Mouse (Mus musculus) megakaryocyte, embryonic 14.5 days (primary cell): ENCODE measurements around the gene Tmem150c. TPM values are rescaled to one million over a fixed set of nuclear protein-coding genes. Genes with fewer than 3 reads are reported as not detected.

Experiments used
- H3K27me3 ChIP-seq: replicated peaks from 2 replicates; pipeline ENCODE3; 2012; ENCODE audit warnings: inconsistent platforms
- H3K36me3 ChIP-seq: replicated peaks from 2 replicates; pipeline ENCODE3; 2012; ENCODE audit warnings: low read length, inconsistent platforms, mixed read lengths
- H3K4me1 ChIP-seq: 2 replicates; pipeline ENCODE4 v1.6.1; 2012; ENCODE audit warnings: inconsistent platforms
- H3K4me3 ChIP-seq: replicated peaks from 2 replicates; pipeline ENCODE3; 2012; ENCODE audit warnings: moderate library complexity, mild to moderate bottlenecking, inconsistent platforms
- H3K9me3 ChIP-seq: 2 replicates; pipeline ENCODE4 v1.6.1; 2012; ENCODE audit warnings: inconsistent platforms
- FLI1 ChIP-seq: IDR thresholded peaks from 2 replicates; pipeline ENCODE4 v1.6.1; 2012; ENCODE audit warnings: low read length, inconsistent platforms, mixed read lengths
- GATA1 ChIP-seq: IDR thresholded peaks from 3 replicates; pipeline ENCODE4 v1.6.1; 2012; ENCODE audit warnings: mixed read lengths, low read length, inconsistent platforms, borderline replicate concordance
- polyA plus RNA-seq: library from polyadenylated mRNA; stranded (reverse); fragments of >175 nt; gene quantifications from 2 replicates; pipeline ENCODE4 v1.2.3, GENCODE M21; 2012; ENCODE audit warnings: low replicate concordance; ENCODE audit not compliant: insufficient read depth

Gene Tmem150c
- polyA plus RNA-seq, 1 experiment = 0.11 TPM

GRCm38 (mm10) chr5:100110581-100110980, 49.0 kb downstream of the Tmem150c start:
- peaks cover 3% of the 10 kb centered on the region for H3K27me3 ChIP-seq
- no peak overlapping the region for H3K4me3 ChIP-seq
- H3K36me3 ChIP-seq = no peaks in the 10 kb centered on the region
- H3K4me1 ChIP-seq = peaks cover 8% of the 10 kb centered on the region; the same call in 1 of the 2 replicates
- no peaks in the 10 kb centered on the region for H3K9me3 ChIP-seq
- no peak for TF ChIP-seq FLI1
- TF ChIP-seq GATA1 = no peak

- no peak overlapping the region for H3K4me3 ChIP-seq
- H3K4me1 ChIP-seq = peaks cover 8% of the 10 kb centered on the region; the same call in 1 of the 2 replicates
- no peak for TF ChIP-seq GATA1
- TF ChIP-seq FLI1 = no peak
- peaks cover 3% of the 10 kb centered on the region for H3K27me3 ChIP-seq
- H3K36me3 ChIP-seq = no peaks in the 10 kb centered on the region
- no peaks in the 10 kb centered on the region for H3K9me3 ChIP-seq
Observed at GRCm38 (mm10) chr5:100109543-100110282, 49.9 kb downstream of the Tmem150c start.

- no peaks in the 10 kb centered on the region for H3K9me3 ChIP-seq
- H3K4me3 ChIP-seq = no peak overlapping the region
- H3K36me3 ChIP-seq = no peaks in the 10 kb centered on the region
- TF ChIP-seq GATA1 (no peak), FLI1 (no peak)
- peaks cover 3% of the 10 kb centered on the region for H3K27me3 ChIP-seq
- peaks cover 8% of the 10 kb centered on the region; the same call in 1 of the 2 replicates for H3K4me1 ChIP-seq
Observed at GRCm38 (mm10) chr5:100108866-100109265, 50.7 kb downstream of the Tmem150c start.

GRCm38 (mm10) chr5:100102395-100102794, 57.2 kb downstream of the Tmem150c start:
- no peaks in the 10 kb centered on the region for H3K4me1 ChIP-seq
- peaks cover 3% of the 10 kb centered on the region for H3K27me3 ChIP-seq
- no peaks in the 10 kb centered on the region for H3K36me3 ChIP-seq
- TF ChIP-seq FLI1 (no peak), GATA1 (no peak)
- no peaks in the 10 kb centered on the region for H3K9me3 ChIP-seq
- H3K4me3 ChIP-seq = no peak overlapping the region

DNA sequence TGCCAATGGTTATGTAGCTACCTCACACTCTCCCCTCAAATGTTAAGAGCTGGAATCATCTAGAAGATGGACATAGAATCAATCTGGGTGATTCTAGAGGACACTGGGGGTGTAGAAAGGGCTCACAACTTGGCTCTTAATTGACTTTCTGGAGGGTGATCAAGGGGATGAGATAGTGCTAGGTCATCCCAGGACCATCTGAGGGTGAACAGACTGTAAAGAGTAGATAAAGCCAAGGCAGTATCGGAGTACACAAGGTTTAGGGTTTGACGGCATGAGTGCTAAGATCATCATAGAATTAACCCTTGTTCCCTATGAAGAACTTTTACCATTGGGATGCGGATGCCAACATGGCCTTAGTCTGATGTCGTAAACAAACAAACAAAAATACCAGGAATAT, 61.6 kb downstream of the Tmem150c start:
- Histone ChIP-seq H3K9me3 (peaks cover 9% of the 10 kb centered on the region), H3K4me1 (no peaks in the 10 kb centered on the region), H3K4me3 (no peak overlapping the region), H3K36me3 (no peaks in the 10 kb centered on the region), H3K27me3 (peaks cover 3% of the 10 kb centered on the region)
- TF ChIP-seq GATA1 (no peak), FLI1 (no peak)

DNA sequence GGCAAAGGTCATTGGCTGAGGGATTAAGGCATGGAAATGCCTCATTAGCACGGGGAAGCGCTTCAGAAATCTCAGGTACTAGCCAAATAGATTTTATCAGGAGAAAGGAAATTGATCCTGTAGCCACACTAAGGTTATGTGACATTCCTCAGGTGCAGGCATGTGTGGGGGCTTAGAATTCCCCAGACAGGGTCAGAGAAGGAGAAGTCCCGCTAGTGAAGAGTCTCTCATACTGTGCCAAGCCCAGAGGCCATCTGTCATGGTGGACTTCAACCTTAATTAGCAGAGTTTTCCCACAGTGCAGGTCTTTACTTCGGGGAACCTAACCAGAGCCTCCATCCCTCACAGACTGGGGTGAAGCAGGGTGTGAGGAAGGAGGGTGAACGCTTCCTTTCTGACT, 62.7 kb downstream of the Tmem150c start:
- Histone ChIP-seq H3K4me1 (no peaks in the 10 kb centered on the region), H3K27me3 (peaks cover 5% of the 10 kb centered on the region), H3K36me3 (no peaks in the 10 kb centered on the region), H3K9me3 (peaks cover 9% of the 10 kb centered on the region), H3K4me3 (no peak overlapping the region)
- no peak for TF ChIP-seq FLI1
- no peak for TF ChIP-seq GATA1

GRCm38 (mm10) chr5:100091602-100092001, 68.0 kb downstream of the Tmem150c start:
- TF ChIP-seq FLI1 = no peak
- TF ChIP-seq GATA1 = no peak
- H3K27me3 ChIP-seq = peaks cover 6% of the 10 kb centered on the region
- peaks cover 12% of the 10 kb centered on the region for H3K9me3 ChIP-seq
- no peaks in the 10 kb centered on the region for H3K4me1 ChIP-seq
- no peaks in the 10 kb centered on the region for H3K36me3 ChIP-seq
- H3K4me3 ChIP-seq = no peak overlapping the region

DNA sequence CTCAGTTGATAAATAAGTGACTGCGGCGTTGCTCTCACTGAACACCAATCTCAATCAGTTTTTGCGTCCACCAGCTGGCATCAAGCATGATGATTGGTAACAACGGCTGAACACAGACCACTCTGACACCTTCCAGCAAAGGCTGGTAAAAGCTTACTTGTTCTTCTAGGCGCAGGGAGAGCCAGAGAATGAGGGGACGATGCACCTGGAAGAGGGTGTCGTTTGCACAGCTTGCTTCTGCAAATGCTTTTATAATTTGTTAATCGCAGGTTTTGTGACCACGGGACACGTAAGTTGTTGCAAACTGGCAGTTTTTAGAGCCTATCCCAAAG, 68.4 kb downstream of the Tmem150c start:
- Histone ChIP-seq H3K27me3 (peaks cover 6% of the 10 kb centered on the region), H3K9me3 (peaks cover 12% of the 10 kb centered on the region), H3K36me3 (no peaks in the 10 kb centered on the region), H3K4me1 (no peaks in the 10 kb centered on the region), H3K4me3 (no peak overlapping the region)
- TF ChIP-seq GATA1 = no peak

DNA sequence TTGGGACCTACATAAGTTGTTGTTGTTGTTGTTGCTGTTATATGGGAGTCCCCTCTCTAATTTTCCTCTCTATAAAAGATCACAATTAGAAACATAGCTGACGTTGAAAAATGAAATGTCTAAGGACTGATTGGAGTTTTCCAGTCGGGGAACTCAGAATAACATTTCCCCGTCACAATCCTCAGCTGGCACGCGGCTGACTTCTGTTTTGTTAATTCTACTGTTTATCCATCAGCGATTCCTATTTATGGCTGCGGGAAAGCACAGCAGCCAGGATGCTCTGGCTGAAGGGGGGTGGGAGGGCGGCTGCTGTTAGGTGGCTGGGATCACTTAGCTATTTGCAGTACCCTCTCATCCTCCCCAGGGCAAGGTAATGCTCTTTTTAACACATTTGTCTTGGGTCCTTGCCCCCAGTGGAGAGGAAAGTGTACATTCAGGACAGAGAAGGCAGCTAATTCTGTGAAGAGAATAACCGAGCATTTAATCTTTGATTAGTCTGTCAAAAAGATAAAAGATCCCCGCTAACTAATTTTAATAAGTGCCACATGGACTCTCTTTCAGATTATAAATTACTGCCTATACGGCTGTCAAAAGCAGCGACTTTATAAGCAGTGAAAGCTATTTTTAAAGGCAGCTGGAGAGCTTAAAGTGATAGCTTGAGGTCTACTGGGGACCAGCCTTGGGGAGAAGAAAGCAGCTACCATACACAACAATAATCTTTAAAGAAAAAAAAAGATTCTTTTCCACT, 68.9 kb downstream of the Tmem150c start:
- peaks cover 12% of the 10 kb centered on the region for H3K9me3 ChIP-seq
- peaks cover 8% of the 10 kb centered on the region for H3K27me3 ChIP-seq
- no peaks in the 10 kb centered on the region for H3K4me1 ChIP-seq
- no peak overlapping the region for H3K4me3 ChIP-seq
- no peak for TF ChIP-seq GATA1
- TF ChIP-seq FLI1 = no peak
- H3K36me3 ChIP-seq = no peaks in the 10 kb centered on the region

GRCm38 (mm10) chr5:100085097-100085496, 74.5 kb downstream of the Tmem150c start:
- no peaks in the 10 kb centered on the region for H3K36me3 ChIP-seq
- H3K9me3 ChIP-seq = peaks cover 23% of the 10 kb centered on the region
- no peak for TF ChIP-seq FLI1
- TF ChIP-seq GATA1 = no peak
- H3K27me3 ChIP-seq = peaks cover 14% of the 10 kb centered on the region
- no peaks in the 10 kb centered on the region for H3K4me1 ChIP-seq
- no peak overlapping the region for H3K4me3 ChIP-seq
